Comparison of ENCODE assay signal across 14 mouse cellular contexts in the genomic region with DNA sequence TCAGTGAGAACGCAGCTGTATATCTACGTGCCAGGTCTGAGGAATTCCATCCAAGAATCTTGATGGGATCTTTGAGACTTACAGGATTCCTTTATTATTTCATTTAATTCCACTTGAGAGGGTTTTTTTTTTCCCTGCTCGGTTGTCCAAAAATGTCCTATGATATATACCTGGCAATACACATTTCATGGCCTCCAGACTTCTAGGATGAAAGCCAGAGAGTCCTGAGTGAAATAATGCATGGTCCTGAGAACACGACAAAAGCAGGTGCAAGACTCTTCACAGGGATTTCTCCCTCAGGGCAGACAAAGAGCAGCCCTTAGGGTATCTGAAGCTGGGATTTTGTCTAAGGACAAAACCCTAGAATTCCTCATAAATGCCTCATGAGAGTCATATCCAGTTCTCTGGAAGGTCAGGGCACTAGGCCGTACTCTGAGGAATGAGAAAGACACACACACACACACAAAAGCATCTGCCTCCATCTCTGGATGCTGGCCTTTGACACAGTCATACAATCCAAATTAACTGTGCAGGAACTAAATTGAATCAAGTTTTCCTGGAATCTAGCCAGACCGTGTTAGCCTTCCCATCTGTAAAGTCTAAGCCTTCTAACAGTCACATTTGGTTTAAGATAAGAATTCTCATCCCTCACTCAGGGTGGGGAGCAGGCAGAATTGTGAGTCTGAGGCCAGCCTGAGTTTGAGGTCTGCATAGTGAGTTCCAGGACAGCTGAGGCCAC. TPM values are rescaled to one million over a fixed set of nuclear protein-coding genes. Genes with fewer than 3 reads are reported as not detected.
DNase-seq lines count a peak whose midpoint lies in the region; ATAC-seq and TF ChIP-seq lines count a peak whose summit lies in the region.
"Had no signal": no experiment of that assay in that cellular context is flagged by ENCODE, and none has a peak within 500 bp of the region (broad histone marks: within the 10 kb centered on the region; RNA-seq: fewer than 3 reads in every experiment).

No protein-coding gene starts in this region.

- peak; percentile 12 for DNase-seq in hindbrain, postnatal 0 days (ENCODE audit: low spot score)
- no peak for DNase-seq in hindbrain, embryonic 11.5 days (ENCODE audit: low spot score)
- peak; percentile 60 for DNase-seq in 3T3-L1 (ENCODE audit: low read depth, low spot score)
- DNase-seq in brain, embryonic 14.5 days (ENCODE audit: low read depth), result peak; percentile 30
- no peak for DNase-seq in thymus, postnatal 10 days (ENCODE audit: low spot score in 2 of 2)
- no peak for DNase-seq in adrenal gland, adult 18-20 months (ENCODE audit: low spot score in 2 of 2)
- DNase-seq: cerebellum, adult 9-11 months; right cerebral cortex, adult 18-20 months; thymus, adult 2 months had no signal

- no peak for TF ChIP-seq POLR2A in brain, embryonic 14.5 days (IDR thresholded peaks at IDR 0.05; ENCODE audit: borderline replicate concordance, extremely low read depth, insufficient read depth, insufficient read length, poor library complexity, severe bottlenecking)

- 68% methylated on average over 6 of the region's 6 CpGs for WGBS in hindbrain, postnatal 0 days
- WGBS in hindbrain, embryonic 11.5 days, result 80% methylated on average over 6 of the region's 6 CpGs
- WGBS in heart, embryonic 15.5 days, result 59% methylated on average over 6 of the region's 6 CpGs

- no peak for TF ChIP-seq CTCF in hindbrain, postnatal 0 days (IDR thresholded peaks at IDR 0.05; ENCODE audit: low read depth)
- no peak for TF ChIP-seq CTCF in brain, embryonic 14.5 days (IDR thresholded peaks at IDR 0.05; ENCODE audit: borderline replicate concordance, extremely low read depth, insufficient read depth, insufficient read length)

- no peak overlapping the region for H3K9ac ChIP-seq in hindbrain, postnatal 0 days (replicated peaks; ENCODE audit: low read length)
- H3K9ac ChIP-seq in hindbrain, embryonic 11.5 days (ENCODE audit: low read depth, low read length), result no peak overlapping the region
- no peak overlapping the region for H3K9ac ChIP-seq in heart, embryonic 15.5 days

- H3K9me3 ChIP-seq in hindbrain, postnatal 0 days (ENCODE audit: low read length), result no peaks in the 10 kb centered on the region
- no peaks in the 10 kb centered on the region for H3K9me3 ChIP-seq in hindbrain, embryonic 11.5 days (ENCODE audit: control insufficient read depth, low read length)
- no peaks in the 10 kb centered on the region for H3K9me3 ChIP-seq in heart, embryonic 15.5 days (replicated peaks)

- no peak for ATAC-seq in hindbrain, postnatal 0 days
- no peak for ATAC-seq in hindbrain, embryonic 11.5 days (ENCODE audit: low FRiP score)
- ATAC-seq in heart, embryonic 15.5 days (replicated peaks; ENCODE audit: insufficient number of reproducible peaks, insufficient read depth, low FRiP score, low read depth), result peak; percentile 27; the same call in 1 of the 2 replicates

- H3K27me3 ChIP-seq in hindbrain, postnatal 0 days (ENCODE audit: insufficient read depth, low read length), result no peaks in the 10 kb centered on the region
- no peaks in the 10 kb centered on the region for H3K27me3 ChIP-seq in hindbrain, embryonic 11.5 days (ENCODE audit: control insufficient read depth, insufficient read depth, low read length)
- H3K27me3 ChIP-seq in heart, embryonic 15.5 days, result no peaks in the 10 kb centered on the region

- no peak overlapping the region for H3K4me2 ChIP-seq in hindbrain, postnatal 0 days (ENCODE audit: low read depth, low read length)
- H3K4me2 ChIP-seq in hindbrain, embryonic 11.5 days (replicated peaks; ENCODE audit: low read depth, low read length), result no peak overlapping the region
- H3K4me2 ChIP-seq in heart, embryonic 15.5 days, result no peak overlapping the region

- H3K36me3 ChIP-seq in hindbrain, postnatal 0 days (ENCODE audit: insufficient read depth, low read length), result no peaks in the 10 kb centered on the region
- H3K36me3 ChIP-seq in hindbrain, embryonic 11.5 days (ENCODE audit: control insufficient read depth, insufficient read depth, low read length), result no peaks in the 10 kb centered on the region
- H3K36me3 ChIP-seq in heart, embryonic 15.5 days, result no peaks in the 10 kb centered on the region

- no peak overlapping the region for H3K4me3 ChIP-seq in hindbrain, postnatal 0 days (ENCODE audit: low read length)
- H3K4me3 ChIP-seq in hindbrain, embryonic 11.5 days (ENCODE audit: low read depth, low read length), result no peak overlapping the region
- no peak overlapping the region for H3K4me3 ChIP-seq in heart, embryonic 15.5 days

- H3K4me1 ChIP-seq in hindbrain, postnatal 0 days (ENCODE audit: insufficient read depth, low read length), result no peaks in the 10 kb centered on the region
- H3K4me1 ChIP-seq in hindbrain, embryonic 11.5 days (replicated peaks; ENCODE audit: control insufficient read depth, insufficient read depth, low read length), result no peaks in the 10 kb centered on the region
- no peaks in the 10 kb centered on the region for H3K4me1 ChIP-seq in heart, embryonic 15.5 days (replicated peaks)

- no peak overlapping the region for H3K27ac ChIP-seq in hindbrain, postnatal 0 days
- H3K27ac ChIP-seq in hindbrain, embryonic 11.5 days (ENCODE audit: low read depth, low read length), result no peak overlapping the region
- no peak overlapping the region for H3K27ac ChIP-seq in heart, embryonic 15.5 days
- H3K27ac ChIP-seq: macrophage had no signal

RNA-seq across cellular contexts. Expression of a gene that starts 34.5 kb away (rescaled TPM):
- total RNA-seq in hindbrain, postnatal 0 days (2014; rRNA removed), result 36.3 and 43.5 TPM in 2 replicates
- polyA plus RNA-seq in hindbrain, postnatal 0 days (2015; fragmentation: Nextera tagmentation; extraction: Ambion mirVana), result 52.0 and 55.4 TPM in 2 replicates
- 104 and 119 TPM in 2 replicates for polyA plus RNA-seq in hindbrain, embryonic 11.5 days (2014; fragmentation: Nextera tagmentation; extraction: Ambion mirVana)
- polyA plus RNA-seq in brain, embryonic 14.5 days (2012; rRNA removed), result 103 and 115 TPM in 2 replicates
- polyA plus RNA-seq in heart, embryonic 15.5 days (2015; fragmentation: Nextera tagmentation; extraction: Ambion mirVana), result 58.3 and 60.7 TPM in 2 replicates
- 10 to 100 TPM; 35.6 to 37.4 TPM for total RNA-seq in adrenal gland, adult 18-20 months (2021)

RNA-seq across cellular contexts. Expression of a gene that starts 56.1 kb away (rescaled TPM):
- total RNA-seq in hindbrain, postnatal 0 days (2014; rRNA removed), result not detected in 2 replicates
- 0.49 TPM in 1 of 2 replicates, not detected in the other for polyA plus RNA-seq in hindbrain, postnatal 0 days (2015; fragmentation: Nextera tagmentation; extraction: Ambion mirVana)
- polyA plus RNA-seq in hindbrain, embryonic 11.5 days (2014; fragmentation: Nextera tagmentation; extraction: Ambion mirVana), result not detected in 2 replicates
- not detected in 2 replicates for polyA plus RNA-seq in brain, embryonic 14.5 days (2012; rRNA removed)
- 0.26 TPM in 1 of 2 replicates, not detected in the other for polyA plus RNA-seq in heart, embryonic 15.5 days (2015; fragmentation: Nextera tagmentation; extraction: Ambion mirVana)
- not detected for total RNA-seq in adrenal gland, adult 18-20 months (2021)
- total RNA-seq: gastrocnemius, postnatal 4 days; left cerebral cortex, postnatal 36 days had no signal
- polyA plus RNA-seq: liver, embryonic 16.5 days; macrophage; thymus, adult 2 months had no signal

Comparison
In these comparisons a context has a peak if more than half of its experiments do, and no peak if none do; other contexts are left out.
1. DNase-seq: peak in hindbrain, postnatal 0 days (single experiment), 3T3-L1 (single experiment) and brain, embryonic 14.5 days (single experiment); none in hindbrain, embryonic 11.5 days (single experiment), thymus, postnatal 10 days (0 of 2) and adrenal gland, adult 18-20 months (0 of 2).